Mouse (Mus musculus) forebrain, postnatal 0 days (tissue): ENCODE data around the gene Ahnak2. TPM values are rescaled to one million over a fixed set of nuclear protein-coding genes. Genes with fewer than 3 reads are reported as not detected.

ENCODE experiments used
- ATAC-seq: fragments of 200-750 bp; cut with Nextera tagmentation; 2 replicates; pipeline ENCODE4 v1.8.0; 2017; ENCODE audit warnings: mild to moderate bottlenecking, moderate library complexity
- DNase-seq: peaks from one replicate; pipeline ENCODE4 v3.0.0-alpha.2; 2015
- H3K27ac ChIP-seq: fragments of 300-500 bp; sonication (generic); 2 replicates; pipeline ENCODE4 v1.5.1; 2014; ENCODE audit warnings: low read depth, mild to moderate bottlenecking, antibody characterized with exemption, low read length, moderate library complexity, mixed read lengths
- H3K27me3 ChIP-seq: fragments of 300-500 bp; sonication (generic); 2 replicates; pipeline ENCODE4 v1.6.1; 2014; ENCODE audit warnings: mild to moderate bottlenecking, low read length, mixed read lengths; ENCODE audit not compliant: insufficient read depth
- H3K36me3 ChIP-seq: fragments of 300-500 bp; sonication (generic); 2 replicates; pipeline ENCODE4 v1.6.1; 2014; ENCODE audit warnings: mild to moderate bottlenecking, moderate library complexity; ENCODE audit not compliant: insufficient read depth
- H3K4me1 ChIP-seq: fragments of 300-500 bp; sonication (generic); 2 replicates; pipeline ENCODE4 v1.6.1; 2014; ENCODE audit warnings: antibody characterized with exemption; ENCODE audit not compliant: insufficient read depth
- H3K4me2 ChIP-seq: fragments of 300-500 bp; sonication (generic); 2 replicates; pipeline ENCODE4 v1.6.1; 2014; ENCODE audit warnings: low read depth, mild to moderate bottlenecking, moderate library complexity
- H3K4me3 ChIP-seq: fragments of 300-500 bp; sonication (generic); 2 replicates; pipeline ENCODE4 v1.5.1; 2014; ENCODE audit warnings: low read depth, low read length, mixed read lengths
- H3K9ac ChIP-seq: fragments of 300-500 bp; sonication (generic); 2 replicates; pipeline ENCODE4 v1.6.1; 2014; ENCODE audit warnings: mild to moderate bottlenecking
- H3K9me3 ChIP-seq: fragments of 300-500 bp; sonication (generic); 2 replicates; pipeline ENCODE4 v1.6.1; 2016; ENCODE audit warnings: low read length
- CTCF ChIP-seq: sonication (generic); IDR thresholded peaks from 2 replicates; pipeline ENCODE4 v1.5.1; 2016; ENCODE audit warnings: antibody characterized with exemption, control low read depth, low read depth
- WGBS: fragments of 180-500 bp; shearing (Covaris S2); extraction: QIAGEN DNeasy Blood & Tissue Kit; methylation state at CpG from one replicate; pipeline ENCODE4 v1.1.7; 2014; 5-methylcytosine and 5-hydroxymethylcytosine counted together
- polyA plus RNA-seq: library from polyadenylated mRNA; unstranded; fragments of >200 nt; fragmentation: Nextera tagmentation; extraction: Ambion mirVana; gene quantifications from 2 replicates; pipeline ENCODE4 v1.2.1, GENCODE M21; 2015
- total RNA-seq: library from RNA; depleted of rRNA; stranded (reverse); fragments of >200 nt; gene quantifications from 2 replicates; pipeline ENCODE4 v1.2.3, GENCODE M21; 2014

Ahnak2 gene
- total and polyA plus RNA-seq, 2 experiments from 2014 or later: 1.3 to 2.5 TPM

- H3K4me1 ChIP-seq: no peaks in the 10 kb centered on the region
- TF ChIP-seq CTCF: no peak
- H3K9ac ChIP-seq: no peak overlapping the region
- H3K9me3 ChIP-seq: no peaks in the 10 kb centered on the region
- H3K4me3 ChIP-seq: no peak overlapping the region
- ATAC-seq (no peak), DNase-seq (no peak)
- no peaks in the 10 kb centered on the region for H3K27me3 ChIP-seq
- no peaks in the 10 kb centered on the region for H3K36me3 ChIP-seq
- no peak overlapping the region for H3K27ac ChIP-seq
- H3K4me2 ChIP-seq: no peak overlapping the region
- 90% methylated on average over 7 of the region's 7 CpGs for WGBS
These were observed 35.9 kb downstream of the Ahnak2 start for GRCm38 (mm10) chr12:112766586-112766985.

GRCm38 (mm10) chr12:112764991-112765390, 37.5 kb downstream of the Ahnak2 start:
- Histone ChIP-seq H3K27me3 (no peaks in the 10 kb centered on the region), H3K9me3 (no peaks in the 10 kb centered on the region), H3K36me3 (no peaks in the 10 kb centered on the region), H3K9ac (no peak overlapping the region), H3K27ac (no peak overlapping the region), H3K4me1 (no peaks in the 10 kb centered on the region), H3K4me3 (no peak overlapping the region), H3K4me2 (no peak overlapping the region)
- no peak for ATAC-seq
- no peak for DNase-seq
- no peak for TF ChIP-seq CTCF
- 90% methylated on average over 7 of the region's 7 CpGs for WGBS

DNA sequence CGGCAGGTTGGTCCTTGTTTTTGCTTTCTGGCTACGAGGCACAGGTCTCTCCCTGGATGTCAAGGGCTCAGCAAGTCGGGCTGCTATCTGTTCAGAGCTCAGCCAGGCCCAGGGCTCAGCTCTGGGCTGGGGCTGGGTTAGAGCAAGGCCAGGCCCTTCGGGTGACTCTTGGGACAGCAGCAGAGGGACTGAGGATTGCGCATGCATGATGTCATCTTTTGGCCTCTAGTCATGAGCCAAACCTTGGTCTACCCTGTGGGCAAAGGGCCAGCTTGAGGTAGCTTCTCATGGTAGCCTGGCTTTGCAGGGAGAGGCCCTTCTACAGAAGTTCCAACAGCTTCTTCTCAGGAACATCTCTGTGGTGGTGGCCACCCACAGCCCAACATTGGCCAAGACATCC, 38.3 kb downstream of the Ahnak2 start:
- ATAC-seq (no peak), DNase-seq (no peak)
- H3K27me3 ChIP-seq: no peaks in the 10 kb centered on the region
- H3K4me2 ChIP-seq: no peak overlapping the region
- no peaks in the 10 kb centered on the region for H3K36me3 ChIP-seq
- H3K27ac ChIP-seq: no peak overlapping the region
- TF ChIP-seq CTCF: no peak
- no peak overlapping the region for H3K4me3 ChIP-seq
- no peak overlapping the region for H3K9ac ChIP-seq
- no peaks in the 10 kb centered on the region for H3K9me3 ChIP-seq
- H3K4me1 ChIP-seq: no peaks in the 10 kb centered on the region
- WGBS: 80% methylated on average over 5 of the region's 5 CpGs

GRCm38 (mm10) chr12:112763176-112763575, 39.3 kb downstream of the Ahnak2 start:
- no peak for DNase-seq
- Histone ChIP-seq H3K4me3 (no peak overlapping the region), H3K36me3 (no peaks in the 10 kb centered on the region), H3K27ac (no peak overlapping the region), H3K4me2 (no peak overlapping the region), H3K9ac (no peak overlapping the region), H3K27me3 (no peaks in the 10 kb centered on the region), H3K9me3 (no peaks in the 10 kb centered on the region), H3K4me1 (no peaks in the 10 kb centered on the region)
- no peak for ATAC-seq
- no peak for TF ChIP-seq CTCF
- 80% methylated on average over 4 of the region's 4 CpGs for WGBS

GRCm38 (mm10) chr12:112762018-112762417, 40.4 kb downstream of the Ahnak2 start:
- Histone ChIP-seq H3K9me3 (no peaks in the 10 kb centered on the region), H3K36me3 (no peaks in the 10 kb centered on the region), H3K27ac (no peak overlapping the region), H3K27me3 (no peaks in the 10 kb centered on the region), H3K4me1 (no peaks in the 10 kb centered on the region), H3K4me3 (no peak overlapping the region), H3K4me2 (no peak overlapping the region), H3K9ac (no peak overlapping the region)
- 91% methylated on average over 3 of the region's 3 CpGs for WGBS
- no peak for ATAC-seq
- no peak for TF ChIP-seq CTCF
- no peak for DNase-seq

DNA sequence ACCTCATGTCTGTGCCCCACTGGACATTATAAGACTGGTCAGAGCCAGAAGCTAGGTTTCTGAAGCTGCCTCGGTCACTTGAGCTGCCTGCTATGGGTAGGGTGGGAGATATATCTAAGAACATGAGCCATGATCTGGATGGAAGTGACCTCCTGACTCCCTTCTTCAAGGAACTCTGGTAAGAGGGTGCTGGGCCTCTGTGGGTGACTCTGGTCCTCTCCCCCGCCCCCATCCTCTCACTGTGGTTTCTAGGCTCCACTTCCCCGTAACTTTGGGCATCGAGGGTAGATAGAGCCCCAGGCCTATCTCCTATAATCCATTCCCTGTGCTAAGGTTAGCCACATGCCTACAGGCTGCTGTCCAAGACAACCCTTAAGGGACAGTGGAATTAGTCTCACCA, 41.0 kb downstream of the Ahnak2 start:
- TF ChIP-seq CTCF: no peak
- ATAC-seq: no peak
- H3K9me3 ChIP-seq: no peaks in the 10 kb centered on the region
- H3K4me1 ChIP-seq: no peaks in the 10 kb centered on the region
- no peaks in the 10 kb centered on the region for H3K36me3 ChIP-seq
- 93% methylated on average over 4 of the region's 4 CpGs for WGBS
- no peak overlapping the region for H3K9ac ChIP-seq
- H3K4me2 ChIP-seq: no peak overlapping the region
- no peak overlapping the region for H3K4me3 ChIP-seq
- no peak for DNase-seq
- no peak overlapping the region for H3K27ac ChIP-seq
- H3K27me3 ChIP-seq: no peaks in the 10 kb centered on the region

DNA sequence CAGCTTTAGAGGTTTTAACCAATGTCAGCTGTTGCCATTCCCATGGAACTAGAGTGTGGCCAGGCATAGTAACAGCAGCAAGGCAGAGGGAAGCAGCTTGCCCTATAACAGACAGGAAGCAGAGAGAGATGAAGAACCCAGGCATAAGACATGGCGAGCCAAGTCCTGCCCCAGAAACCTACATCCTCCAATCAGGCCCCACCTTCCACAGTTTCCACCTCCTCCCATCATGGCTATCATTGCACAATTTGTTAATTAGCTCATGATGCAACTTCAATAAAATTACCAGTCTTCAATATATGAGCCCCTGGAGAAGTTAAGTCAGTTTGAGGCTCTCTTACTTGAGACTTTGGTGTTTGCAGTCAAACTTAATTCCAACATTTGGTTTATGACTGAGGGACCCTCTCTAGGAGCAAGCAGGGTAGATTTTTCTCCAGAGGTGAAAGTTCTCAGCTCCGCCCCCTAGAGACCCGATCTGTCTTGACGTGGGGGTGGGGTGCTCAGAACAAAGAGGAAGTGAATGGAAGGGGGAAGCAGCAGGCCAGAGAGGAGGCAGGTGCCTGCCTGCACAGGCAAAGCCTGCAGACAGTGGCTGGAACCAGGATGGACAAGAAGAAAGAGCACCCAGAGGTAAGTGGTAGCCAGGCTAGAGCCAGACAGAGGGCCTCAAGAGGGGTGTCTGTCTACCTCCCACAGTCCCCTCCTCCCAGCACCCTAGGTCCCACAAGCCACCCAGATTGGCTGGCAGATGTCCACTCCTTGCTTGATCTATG, 42.1 kb downstream of the Ahnak2 start, which contains the start of gene Pld4:
Pld4 (plus strand) TSS at position 502 of the 773 bp plus-strand sequence.
- ATAC-seq (no peak), DNase-seq (no peak)
- Histone ChIP-seq H3K27me3 (no peaks in the 10 kb centered on the region), H3K9me3 (no peaks in the 10 kb centered on the region), H3K4me2 (no peak within 1 kb of the TSS), H3K4me1 (no peaks in the 10 kb centered on the region), H3K9ac (no peak within 1 kb of the TSS), H3K36me3 (no peaks in the 10 kb centered on the region), H3K27ac (no peak within 1 kb of the TSS), H3K4me3 (no peak within 1 kb of the TSS)
- TF ChIP-seq CTCF: no peak
- 45% methylated on average over 4 of the region's 4 CpGs for WGBS
